Mouse (Mus musculus) heart, embryonic 13.5 days (tissue): ENCODE measurements around the gene Gins2. TPM values are rescaled to one million over a fixed set of nuclear protein-coding genes. Genes with fewer than 3 reads are reported as not detected.

Source experiments
- ATAC-seq: fragments of 200-750 bp; cut with Nextera tagmentation; 2 replicates; pipeline ENCODE4 v1.8.0; 2017; ENCODE audit warnings: moderate TSS enrichment; ENCODE audit not compliant: insufficient number of reproducible peaks, low FRiP score, low TSS enrichment; ENCODE audit errors: extremely low read depth
- H3K27ac ChIP-seq: fragments of 300-500 bp; sonication (generic); replicated peaks from 2 replicates; pipeline ENCODE4 v1.5.1; 2015; ENCODE audit warnings: moderate library complexity, mild to moderate bottlenecking, inconsistent platforms
- H3K27me3 ChIP-seq: fragments of 300-500 bp; sonication (generic); replicated peaks from 2 replicates; pipeline ENCODE4 v1.6.1; 2015; ENCODE audit warnings: mild to moderate bottlenecking, inconsistent platforms
- H3K36me3 ChIP-seq: fragments of 300-500 bp; sonication (generic); 2 replicates; pipeline ENCODE4 v1.6.1; 2015; ENCODE audit warnings: mild to moderate bottlenecking, inconsistent platforms
- H3K4me1 ChIP-seq: fragments of 300-500 bp; sonication (generic); 2 replicates; pipeline ENCODE4 v1.6.1; 2015; ENCODE audit warnings: inconsistent platforms
- H3K4me2 ChIP-seq: fragments of 300-500 bp; sonication (generic); 2 replicates; pipeline ENCODE4 v1.6.1; 2015; ENCODE audit warnings: inconsistent platforms, mild to moderate bottlenecking, moderate library complexity
- H3K4me3 ChIP-seq: fragments of 300-500 bp; sonication (generic); 2 replicates; pipeline ENCODE4 v1.5.1; 2015; ENCODE audit warnings: moderate library complexity, mild to moderate bottlenecking, inconsistent platforms
- H3K9ac ChIP-seq: fragments of 300-500 bp; sonication (generic); 2 replicates; pipeline ENCODE4 v1.6.1; 2015; ENCODE audit warnings: inconsistent platforms, mild to moderate bottlenecking, moderate library complexity
- H3K9me3 ChIP-seq: fragments of 300-500 bp; sonication (generic); 2 replicates; pipeline ENCODE4 v1.6.1; 2016; ENCODE audit warnings: inconsistent platforms
- WGBS: fragments of 180-500 bp; shearing (Covaris S2); methylation state at CpG from one replicate; pipeline ENCODE4 v1.1.7; 2015; ENCODE audit warnings: mixed read lengths; 5-methylcytosine and 5-hydroxymethylcytosine counted together
- polyA plus RNA-seq: library from polyadenylated mRNA; unstranded; fragments of >200 nt; fragmentation: Nextera tagmentation; extraction: Ambion mirVana; gene quantifications from 2 replicates; pipeline ENCODE4 v1.2.1, GENCODE M21; 2015

Gins2 gene
- 79.8 and 80.4 TPM in 2 replicates for polyA plus RNA-seq

GRCm38 (mm10) chr8:120588908-120589771 lies at the start of gene Gins2:
TSS of gene Gins2 (minus strand) at chr8:120589304.
- WGBS = under 1% methylated on average over 67 of the region's 67 CpGs
- peak; percentile 97 for ATAC-seq
- no peaks in the 10 kb centered on the region for H3K9me3 ChIP-seq
- H3K27ac ChIP-seq = peak within 1 kb of the TSS; percentile 77
- peak within 1 kb of the TSS; percentile 88 for H3K4me2 ChIP-seq
- H3K9ac ChIP-seq = peak within 1 kb of the TSS; percentile 88
- H3K27me3 ChIP-seq = no peaks in the 10 kb centered on the region
- H3K36me3 ChIP-seq = peaks cover 20% of the 10 kb centered on the region
- peaks cover 45% of the 10 kb centered on the region for H3K4me1 ChIP-seq
- H3K4me3 ChIP-seq = peak within 1 kb of the TSS; percentile 72

GRCm38 (mm10) chr8:120634329-120634839 lies 45.3 kb upstream of the Gins2 start:
- Histone ChIP-seq H3K4me1 (peaks cover 25% of the 10 kb centered on the region), H3K4me2 (peak overlapping the region; percentile 99), H3K9ac (peak overlapping the region; percentile 85), H3K4me3 (peak overlapping the region; percentile 70), H3K9me3 (no peaks in the 10 kb centered on the region), H3K27ac (no peak overlapping the region), H3K27me3 (peaks cover 36% of the 10 kb centered on the region), H3K36me3 (no peaks in the 10 kb centered on the region)
- 1% methylated on average over 39 of the region's 42 CpGs for WGBS
- ATAC-seq = no peak

GRCm38 (mm10) chr8:120633665-120634271 lies 44.7 kb upstream of the Gins2 start:
- H3K9me3 ChIP-seq = no peaks in the 10 kb centered on the region
- H3K9ac ChIP-seq = peak overlapping the region; percentile 85
- peak overlapping the region; percentile 99 for H3K4me2 ChIP-seq
- WGBS = 3% methylated on average over 44 of the region's 44 CpGs
- no peak for ATAC-seq
- peak overlapping the region; percentile 70 for H3K4me3 ChIP-seq
- H3K4me1 ChIP-seq = peaks cover 25% of the 10 kb centered on the region
- peaks cover 36% of the 10 kb centered on the region for H3K27me3 ChIP-seq
- no peaks in the 10 kb centered on the region for H3K36me3 ChIP-seq
- no peak overlapping the region for H3K27ac ChIP-seq

GRCm38 (mm10) chr8:120632969-120633664 lies 44.0 kb upstream of the Gins2 start:
- H3K9ac ChIP-seq = peak overlapping the region; percentile 85
- H3K27me3 ChIP-seq = peaks cover 36% of the 10 kb centered on the region
- WGBS = 31% methylated on average over 17 of the region's 17 CpGs

GRCm38 (mm10) chr8:120631441-120632375 lies 42.6 kb upstream of the Gins2 start:
- 73% methylated on average over 21 of the region's 21 CpGs for WGBS
- Histone ChIP-seq H3K4me3 (no peak overlapping the region), H3K4me2 (no peak overlapping the region), H3K36me3 (no peaks in the 10 kb centered on the region), H3K9ac (no peak overlapping the region), H3K9me3 (no peaks in the 10 kb centered on the region), H3K27ac (no peak overlapping the region), H3K4me1 (peaks cover 25% of the 10 kb centered on the region), H3K27me3 (peaks cover 36% of the 10 kb centered on the region)
- ATAC-seq = no peak

More at GRCm38 (mm10) chr8:120632969-120633664, 44.0 kb upstream of the Gins2 start:
- Histone ChIP-seq H3K4me1 (peaks cover 25% of the 10 kb centered on the region), H3K4me3 (peak overlapping the region; percentile 70), H3K27ac (no peak overlapping the region), H3K36me3 (no peaks in the 10 kb centered on the region), H3K9me3 (no peaks in the 10 kb centered on the region), H3K4me2 (peak overlapping the region; percentile 99)
- no peak for ATAC-seq

GRCm38 (mm10) chr8:120630848-120631247 lies 41.7 kb upstream of the Gins2 start:
- Histone ChIP-seq H3K27ac (no peak overlapping the region), H3K4me3 (no peak overlapping the region), H3K9ac (no peak overlapping the region), H3K4me2 (no peak overlapping the region), H3K27me3 (peaks cover 30% of the 10 kb centered on the region), H3K36me3 (no peaks in the 10 kb centered on the region), H3K9me3 (no peaks in the 10 kb centered on the region), H3K4me1 (peaks cover 25% of the 10 kb centered on the region)
- no peak for ATAC-seq
- WGBS = 38% methylated on average over 6 of the region's 6 CpGs

GRCm38 (mm10) chr8:120630031-120630430 lies 40.9 kb upstream of the Gins2 start:
- Histone ChIP-seq H3K36me3 (no peaks in the 10 kb centered on the region), H3K4me1 (peaks cover 25% of the 10 kb centered on the region), H3K4me3 (no peak overlapping the region), H3K27ac (no peak overlapping the region), H3K27me3 (peaks cover 24% of the 10 kb centered on the region), H3K9ac (no peak overlapping the region), H3K4me2 (no peak overlapping the region), H3K9me3 (no peaks in the 10 kb centered on the region)
- no peak for ATAC-seq
- 36% methylated on average over 5 of the region's 5 CpGs for WGBS

GRCm38 (mm10) chr8:120627298-120627697 lies 38.2 kb upstream of the Gins2 start:
- no peak for ATAC-seq
- Histone ChIP-seq H3K27me3 (no peaks in the 10 kb centered on the region; the same call in 1 of the 2 replicates), H3K36me3 (no peaks in the 10 kb centered on the region), H3K9me3 (no peaks in the 10 kb centered on the region), H3K4me3 (no peak overlapping the region), H3K4me1 (peaks cover 18% of the 10 kb centered on the region), H3K4me2 (no peak overlapping the region), H3K27ac (no peak overlapping the region), H3K9ac (no peak overlapping the region)
- WGBS = 78% methylated on average over 5 of the region's 5 CpGs

GRCm38 (mm10) chr8:120626461-120626860 lies 37.4 kb upstream of the Gins2 start:
- Histone ChIP-seq H3K4me2 (no peak overlapping the region), H3K27me3 (no peaks in the 10 kb centered on the region; the same call in 1 of the 2 replicates), H3K27ac (no peak overlapping the region), H3K36me3 (no peaks in the 10 kb centered on the region), H3K9ac (no peak overlapping the region), H3K4me3 (no peak overlapping the region), H3K4me1 (peaks cover 24% of the 10 kb centered on the region), H3K9me3 (no peaks in the 10 kb centered on the region)
- 62% methylated on average over 11 of the region's 11 CpGs for WGBS
- no peak for ATAC-seq

GRCm38 (mm10) chr8:120623608-120624007 lies 34.5 kb upstream of the Gins2 start:
- WGBS = 58% methylated on average over 2 of the region's 2 CpGs
- H3K27ac ChIP-seq = no peak overlapping the region
- ATAC-seq = no peak
- no peaks in the 10 kb centered on the region for H3K27me3 ChIP-seq
- no peaks in the 10 kb centered on the region for H3K36me3 ChIP-seq
- no peak overlapping the region for H3K4me2 ChIP-seq
- peaks cover 33% of the 10 kb centered on the region for H3K4me1 ChIP-seq
- H3K9ac ChIP-seq = no peak overlapping the region
- H3K4me3 ChIP-seq = no peak overlapping the region
- H3K9me3 ChIP-seq = no peaks in the 10 kb centered on the region
